Mouse (Mus musculus) stomach, embryonic 16.5 days (tissue): Measurements from ENCODE around the gene Catsper3. TPM values are rescaled to one million over a fixed set of nuclear protein-coding genes. Genes with fewer than 3 reads are reported as not detected.

Experiments
- ATAC-seq: fragments of 200-750 bp; cut with Nextera tagmentation; 2 replicates; pipeline ENCODE4 v1.8.0; 2017; ENCODE audit warnings: moderate number of reproducible peaks, moderate TSS enrichment; ENCODE audit not compliant: insufficient read depth, low FRiP score
- H3K27ac ChIP-seq: fragments of 300-500 bp; sonication (generic); 2 replicates; pipeline ENCODE4 v1.5.1; 2014; ENCODE audit warnings: low read length
- H3K27me3 ChIP-seq: fragments of 300-500 bp; sonication (generic); 2 replicates; pipeline ENCODE4 v1.6.1; 2014; ENCODE audit warnings: low read length, control low read depth, mixed read lengths; ENCODE audit not compliant: control insufficient read depth, insufficient read depth
- H3K36me3 ChIP-seq: fragments of 300-500 bp; sonication (generic); 2 replicates; pipeline ENCODE4 v1.6.1; 2014; ENCODE audit warnings: low read length; ENCODE audit not compliant: control insufficient read depth, insufficient read depth
- H3K4me1 ChIP-seq: fragments of 300-500 bp; sonication (generic); 2 replicates; pipeline ENCODE4 v1.6.1; 2014; ENCODE audit warnings: low read length, control low read depth, mixed read lengths; ENCODE audit not compliant: control insufficient read depth, insufficient read depth
- H3K4me2 ChIP-seq: fragments of 300-500 bp; sonication (generic); 2 replicates; pipeline ENCODE4 v1.6.1; 2014; ENCODE audit warnings: low read depth, low read length, mixed read lengths
- H3K4me3 ChIP-seq: fragments of 300-500 bp; sonication (generic); replicated peaks from 2 replicates; pipeline ENCODE4 v1.5.1; 2014; ENCODE audit warnings: mild to moderate bottlenecking, low read length
- H3K9ac ChIP-seq: fragments of 300-500 bp; sonication (generic); 2 replicates; pipeline ENCODE4 v1.6.1; 2014; ENCODE audit warnings: low read length
- H3K9me3 ChIP-seq: fragments of 300-500 bp; sonication (generic); replicated peaks from 2 replicates; pipeline ENCODE4 v1.6.1; 2016; ENCODE audit warnings: low read length, control low read depth; ENCODE audit not compliant: control insufficient read depth
- WGBS: fragments of 180-500 bp; shearing (Covaris S2); extraction: QIAGEN DNeasy Blood & Tissue Kit; methylation state at CpG from one replicate; pipeline ENCODE4 v1.1.7; 2014; 5-methylcytosine and 5-hydroxymethylcytosine counted together
- polyA plus RNA-seq: library from polyadenylated mRNA; unstranded; fragments of >200 nt; fragmentation: Nextera tagmentation; extraction: Ambion mirVana; gene quantifications from 2 replicates; pipeline ENCODE4 v1.2.1, GENCODE M21; 2015

Catsper3 gene
- polyA plus RNA-seq, 1 experiment from 2014 or later, result 0.10 TPM

DNA sequence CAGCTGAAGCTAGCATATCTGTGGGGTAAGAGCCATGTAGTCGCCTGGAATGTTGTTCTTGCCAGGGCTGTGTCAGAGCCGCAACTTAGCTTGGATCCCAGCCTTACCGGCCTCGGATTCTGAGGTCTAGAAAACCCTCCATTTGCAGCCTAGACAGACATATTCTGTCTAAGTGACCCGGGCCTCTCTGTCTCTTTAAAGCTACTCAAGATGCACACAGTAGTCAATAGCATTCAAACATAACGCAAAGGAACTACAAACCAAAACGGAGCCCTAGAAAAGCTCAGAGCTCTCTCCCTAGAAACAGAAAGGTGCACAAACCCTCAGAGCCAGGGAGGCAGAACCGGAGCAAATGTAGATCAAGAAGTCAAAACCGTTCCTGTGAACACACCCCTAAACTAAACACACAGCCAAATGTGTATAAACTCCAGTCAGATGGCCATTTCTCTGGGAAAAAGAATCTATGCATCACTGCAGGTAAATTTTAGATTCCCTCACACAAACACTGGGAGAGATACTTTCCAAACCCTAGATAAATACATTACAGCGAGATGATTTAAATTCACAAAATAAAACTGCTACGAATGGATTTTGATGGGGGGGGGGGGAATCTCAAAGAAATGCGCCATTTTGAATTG is 44.8 kb downstream of the Catsper3 start:
- no peaks in the 10 kb centered on the region for H3K36me3 ChIP-seq
- H3K27ac ChIP-seq, result peak overlapping the region; percentile 91
- WGBS, result 6% methylated on average over 12 of the region's 12 CpGs
- no peak for ATAC-seq
- peak overlapping the region; percentile 78 for H3K9ac ChIP-seq
- no peaks in the 10 kb centered on the region for H3K9me3 ChIP-seq
- peaks cover 16% of the 10 kb centered on the region; the same call in 1 of the 2 replicates for H3K4me1 ChIP-seq
- peak overlapping the region; percentile 56 for H3K4me3 ChIP-seq
- peak overlapping the region; percentile 74 for H3K4me2 ChIP-seq
- H3K27me3 ChIP-seq, result peaks cover 27% of the 10 kb centered on the region; the same call in 1 of the 2 replicates

GRCm38 (mm10) chr13:55830081-55830832 is 45.9 kb downstream of the Catsper3 start:
- H3K9me3 ChIP-seq, result no peaks in the 10 kb centered on the region
- peak overlapping the region; percentile 74 for H3K4me2 ChIP-seq
- peak overlapping the region; percentile 56 for H3K4me3 ChIP-seq
- peak overlapping the region; percentile 98 for H3K9ac ChIP-seq
- H3K27me3 ChIP-seq, result peaks cover 33% of the 10 kb centered on the region; the same call in 1 of the 2 replicates
- 1% methylated on average over 48 of the region's 48 CpGs for WGBS
- H3K4me1 ChIP-seq, result 0 out of 2 replicates have a peak, but pooled peaks cover 7% of the 10 kb centered on the region
- H3K36me3 ChIP-seq, result no peaks in the 10 kb centered on the region
- ATAC-seq, result no peak
- peak overlapping the region; percentile 97 for H3K27ac ChIP-seq

DNA sequence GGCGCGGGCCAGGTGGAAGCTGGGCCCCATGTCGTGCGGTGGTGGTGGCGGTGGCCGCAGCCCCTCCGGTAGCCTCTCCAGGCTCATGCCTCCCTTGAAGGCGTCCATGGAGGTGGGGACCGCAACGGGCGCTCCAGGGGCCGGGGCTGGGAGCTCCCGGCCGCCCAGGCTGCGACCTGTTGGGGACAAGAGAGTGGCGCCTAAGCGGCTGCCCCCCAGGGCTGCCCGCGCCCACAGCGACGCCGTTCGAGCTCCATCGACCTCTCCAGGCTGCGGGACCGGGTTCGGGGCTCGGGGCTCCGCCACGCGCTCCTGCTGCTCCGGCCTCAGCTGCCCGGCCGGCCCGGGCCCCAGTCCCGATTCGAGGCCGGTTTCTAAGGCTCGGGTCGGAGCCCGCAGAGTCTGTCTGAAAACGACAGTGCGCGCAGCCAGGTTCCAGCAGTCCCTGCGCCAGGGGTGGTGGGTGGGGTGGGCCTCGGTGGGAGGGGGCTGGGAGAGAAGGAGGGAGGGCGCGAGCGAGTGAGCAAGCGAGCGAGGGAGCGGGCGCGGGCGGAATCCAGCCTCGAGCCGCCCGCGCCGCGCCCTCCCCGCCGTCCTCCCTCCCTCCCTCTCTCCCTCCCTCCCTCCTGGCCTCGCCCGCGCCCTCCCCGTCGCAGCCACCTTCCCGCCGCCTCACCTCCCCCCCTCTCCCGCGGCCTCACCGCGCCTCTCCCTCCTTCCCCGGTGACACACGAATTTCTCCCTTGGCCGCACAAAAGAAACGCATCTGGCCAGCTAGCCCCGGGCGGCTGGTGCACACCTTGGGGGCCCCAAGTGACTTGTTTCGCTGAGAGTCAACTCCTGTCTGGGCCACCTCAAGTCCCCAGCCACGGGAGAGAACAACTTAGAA is 46.7 kb downstream of the Catsper3 start:
- H3K9me3 ChIP-seq, result no peaks in the 10 kb centered on the region
- peaks cover 33% of the 10 kb centered on the region; the same call in 1 of the 2 replicates for H3K27me3 ChIP-seq
- H3K27ac ChIP-seq, result peak overlapping the region; percentile 97
- peak overlapping the region; percentile 56 for H3K4me3 ChIP-seq
- ATAC-seq, result peak; percentile 87
- peak overlapping the region; percentile 74 for H3K4me2 ChIP-seq
- H3K9ac ChIP-seq, result peak overlapping the region; percentile 98
- H3K36me3 ChIP-seq, result no peaks in the 10 kb centered on the region
- H3K4me1 ChIP-seq, result 0 out of 2 replicates have a peak, but pooled peaks cover 4% of the 10 kb centered on the region
- WGBS, result under 1% methylated on average over 74 of the region's 82 CpGs

DNA sequence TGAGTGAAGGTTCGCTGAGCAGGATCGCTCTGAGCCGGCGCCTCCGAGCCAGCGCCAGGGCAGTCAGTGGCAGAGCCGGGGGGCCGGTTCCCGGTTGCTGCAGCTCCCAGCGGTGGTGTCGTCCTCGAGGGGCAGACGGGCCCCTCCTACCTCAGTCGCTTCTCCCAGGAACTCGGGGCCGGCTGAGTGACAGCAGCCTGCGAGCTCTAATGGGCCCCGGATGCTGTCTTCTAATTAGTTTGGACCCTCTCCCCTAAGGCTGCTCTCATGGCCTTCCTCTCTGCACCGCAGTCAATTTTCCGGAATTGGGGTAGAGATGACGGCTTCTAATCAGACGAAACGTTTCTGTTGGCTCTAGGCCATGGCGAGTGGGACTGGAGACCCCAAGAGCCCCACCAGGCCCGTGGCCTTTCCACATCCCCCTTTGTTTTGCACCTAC is 47.4 kb downstream of the Catsper3 start:
- peaks cover 33% of the 10 kb centered on the region; the same call in 1 of the 2 replicates for H3K27me3 ChIP-seq
- peak; percentile 34; the same call in 1 of the 2 replicates for ATAC-seq
- peak overlapping the region; percentile 96 for H3K27ac ChIP-seq
- H3K9ac ChIP-seq, result peak overlapping the region; percentile 98
- WGBS, result 5% methylated on average over 25 of the region's 25 CpGs
- H3K4me1 ChIP-seq, result 0 out of 2 replicates have a peak, but pooled peaks cover 4% of the 10 kb centered on the region
- peak overlapping the region; percentile 56 for H3K4me3 ChIP-seq
- peak overlapping the region; percentile 74 for H3K4me2 ChIP-seq
- no peaks in the 10 kb centered on the region for H3K9me3 ChIP-seq
- H3K36me3 ChIP-seq, result no peaks in the 10 kb centered on the region

GRCm38 (mm10) chr13:55832602-55833001 is 48.2 kb downstream of the Catsper3 start:
- H3K36me3 ChIP-seq, result no peaks in the 10 kb centered on the region
- no peaks in the 10 kb centered on the region for H3K9me3 ChIP-seq
- H3K27ac ChIP-seq, result peak overlapping the region; percentile 96
- WGBS, result 76% methylated on average over 1 of the region's 1 CpGs
- ATAC-seq, result no peak
- peaks cover 34% of the 10 kb centered on the region for H3K27me3 ChIP-seq
- peak overlapping the region; percentile 56 for H3K4me3 ChIP-seq
- H3K9ac ChIP-seq, result peak overlapping the region; percentile 98
- peaks cover 7% of the 10 kb centered on the region; the same call in 1 of the 2 replicates for H3K4me1 ChIP-seq
- peak overlapping the region; percentile 74 for H3K4me2 ChIP-seq

DNA sequence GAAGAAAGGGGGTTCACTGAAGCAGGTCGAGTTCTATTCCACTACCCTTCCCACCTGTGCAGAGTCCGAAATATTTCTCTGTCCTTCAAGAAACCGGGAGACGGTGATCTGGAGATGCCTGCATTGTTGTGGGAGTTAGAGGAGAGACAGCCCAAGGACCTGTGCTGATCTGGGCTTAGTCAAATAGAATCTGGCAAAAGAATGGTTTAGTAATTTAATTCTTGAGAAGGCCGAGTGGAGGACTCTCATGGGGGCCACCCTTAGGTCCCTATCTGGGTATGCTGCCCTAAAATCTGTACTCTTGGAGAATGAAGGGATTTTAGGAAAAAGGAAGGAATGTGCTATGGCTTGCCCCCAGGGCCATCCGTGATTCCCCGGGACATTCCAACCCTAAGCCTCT is 49.6 kb downstream of the Catsper3 start:
- H3K4me2 ChIP-seq, result peak overlapping the region; percentile 74
- no peak for ATAC-seq
- peaks cover 38% of the 10 kb centered on the region for H3K27me3 ChIP-seq
- peak overlapping the region; percentile 56 for H3K4me3 ChIP-seq
- peak overlapping the region; percentile 96 for H3K27ac ChIP-seq
- peak overlapping the region; percentile 98 for H3K9ac ChIP-seq
- H3K9me3 ChIP-seq, result no peaks in the 10 kb centered on the region
- 32% methylated on average over 7 of the region's 7 CpGs for WGBS
- no peaks in the 10 kb centered on the region for H3K36me3 ChIP-seq
- peaks cover 7% of the 10 kb centered on the region; the same call in 1 of the 2 replicates for H3K4me1 ChIP-seq

DNA sequence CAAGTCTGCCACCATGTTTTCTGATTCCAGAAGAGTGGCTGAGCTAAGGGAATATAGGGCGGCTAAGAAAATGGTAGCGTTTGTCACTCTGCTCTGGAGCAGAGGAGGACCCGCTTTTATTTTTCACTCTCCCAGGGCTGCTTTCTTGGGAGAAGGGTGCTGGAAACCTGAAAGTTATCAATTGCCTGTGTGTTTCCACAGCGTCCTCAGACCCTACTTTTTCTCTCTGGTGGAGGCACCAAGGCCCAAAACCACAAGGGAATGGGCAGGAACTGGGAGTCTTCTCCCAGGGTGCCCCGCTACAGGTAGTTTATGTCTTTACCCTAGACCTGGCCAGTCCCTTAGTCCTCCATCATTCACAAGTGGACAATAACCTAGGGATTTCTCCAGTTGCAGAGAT is 50.3 kb downstream of the Catsper3 start:
- peak overlapping the region; percentile 74 for H3K4me2 ChIP-seq
- H3K27ac ChIP-seq, result peak overlapping the region; percentile 96
- peaks cover 38% of the 10 kb centered on the region for H3K27me3 ChIP-seq
- peaks cover 7% of the 10 kb centered on the region; the same call in 1 of the 2 replicates for H3K4me1 ChIP-seq
- 34% methylated on average over 5 of the region's 5 CpGs for WGBS
- ATAC-seq, result no peak
- peak overlapping the region; percentile 98 for H3K9ac ChIP-seq
- no peaks in the 10 kb centered on the region for H3K9me3 ChIP-seq
- H3K4me3 ChIP-seq, result peak overlapping the region; percentile 56
- H3K36me3 ChIP-seq, result no peaks in the 10 kb centered on the region

DNA sequence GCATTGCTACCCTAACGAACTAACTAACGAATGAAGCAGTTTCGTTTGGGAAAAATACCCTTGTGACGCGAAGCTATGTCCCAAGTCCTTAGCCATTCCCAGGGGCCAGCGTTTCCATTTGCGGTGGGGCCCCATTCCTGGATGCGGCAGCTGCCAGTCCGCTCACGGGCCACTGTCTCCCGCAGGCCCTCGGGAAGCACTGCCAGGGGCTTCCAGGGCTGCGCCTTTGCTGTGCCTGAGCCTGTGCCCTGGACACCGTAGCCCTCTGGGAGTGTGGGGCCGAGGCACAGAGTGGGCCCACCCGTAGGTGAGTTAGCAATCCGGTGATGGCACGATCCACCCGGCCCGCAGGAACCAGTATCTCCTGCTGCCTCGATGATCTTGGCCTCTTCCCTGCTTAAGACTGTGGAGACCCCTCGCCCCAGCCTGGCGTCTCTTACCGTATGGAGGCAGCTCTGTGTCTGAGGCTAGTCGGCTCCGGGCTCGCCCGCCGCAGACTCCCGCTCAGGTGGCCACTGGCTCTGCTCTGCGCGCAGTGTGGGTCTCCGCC is 51.3 kb downstream of the Catsper3 start:
- H3K36me3 ChIP-seq, result no peaks in the 10 kb centered on the region
- peak overlapping the region; percentile 96 for H3K27ac ChIP-seq
- peaks cover 9% of the 10 kb centered on the region for H3K4me1 ChIP-seq
- peak overlapping the region; percentile 56 for H3K4me3 ChIP-seq
- no peaks in the 10 kb centered on the region for H3K9me3 ChIP-seq
- ATAC-seq, result 0 out of 2 replicates have a peak, but pooled peaks have one; percentile 3
- peaks cover 38% of the 10 kb centered on the region for H3K27me3 ChIP-seq
- peak overlapping the region; percentile 74 for H3K4me2 ChIP-seq
- WGBS, result under 1% methylated on average over 33 of the region's 33 CpGs
- H3K9ac ChIP-seq, result peak overlapping the region; percentile 98
